Mouse (Mus musculus) monocyte, adult 2 months (primary cell): ENCODE measurements at regions not wholly inside any gene's neighbourhood (a gene's known extent, or its start where the extent isn't known, plus 50 kb on each side); places are given as distances from the start of the nearest gene placed in this dataset.
A peak's percentile ranks its signal among the peaks of the same experiment; 100 is the strongest.

Experiments
- DNase-seq, 2 experiments: peaks; one replicate each; pipeline ENCODE4 v3.0.0; 2022; ENCODE audit warnings: low spot score in 2 of 2, low read depth in 1 of 2

DNA sequence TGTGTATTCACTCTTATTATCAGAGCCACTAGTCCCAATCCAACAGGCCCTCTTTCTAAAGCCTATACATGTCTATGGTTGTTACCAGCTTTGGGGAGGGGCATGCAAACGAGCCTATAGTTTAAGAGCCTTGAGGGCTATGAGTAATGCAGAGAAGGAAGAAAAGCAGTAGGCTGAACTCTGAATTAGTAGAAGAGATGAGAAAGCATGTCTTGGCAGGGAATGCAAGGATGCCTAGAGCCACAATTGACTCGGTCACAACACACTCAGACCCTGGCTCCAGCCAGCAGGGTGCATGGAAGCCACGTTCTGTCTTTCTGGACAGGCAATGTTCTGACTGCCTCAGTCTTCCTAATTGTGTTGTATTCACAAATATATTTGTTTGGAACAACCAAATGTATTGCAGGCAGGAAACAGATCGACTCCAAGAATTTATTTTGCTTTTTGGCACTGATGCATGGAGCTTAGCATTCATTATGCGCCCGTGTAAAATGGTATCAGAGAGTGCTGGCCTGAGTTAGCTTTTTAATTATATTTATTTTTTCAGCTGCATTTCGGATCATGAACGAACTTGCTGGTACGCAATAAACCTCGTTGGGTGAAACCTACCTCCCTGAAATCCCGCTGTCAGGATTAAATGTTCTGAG, 110.2 kb downstream of the Rybp start:
- no peak for DNase-seq

DNA sequence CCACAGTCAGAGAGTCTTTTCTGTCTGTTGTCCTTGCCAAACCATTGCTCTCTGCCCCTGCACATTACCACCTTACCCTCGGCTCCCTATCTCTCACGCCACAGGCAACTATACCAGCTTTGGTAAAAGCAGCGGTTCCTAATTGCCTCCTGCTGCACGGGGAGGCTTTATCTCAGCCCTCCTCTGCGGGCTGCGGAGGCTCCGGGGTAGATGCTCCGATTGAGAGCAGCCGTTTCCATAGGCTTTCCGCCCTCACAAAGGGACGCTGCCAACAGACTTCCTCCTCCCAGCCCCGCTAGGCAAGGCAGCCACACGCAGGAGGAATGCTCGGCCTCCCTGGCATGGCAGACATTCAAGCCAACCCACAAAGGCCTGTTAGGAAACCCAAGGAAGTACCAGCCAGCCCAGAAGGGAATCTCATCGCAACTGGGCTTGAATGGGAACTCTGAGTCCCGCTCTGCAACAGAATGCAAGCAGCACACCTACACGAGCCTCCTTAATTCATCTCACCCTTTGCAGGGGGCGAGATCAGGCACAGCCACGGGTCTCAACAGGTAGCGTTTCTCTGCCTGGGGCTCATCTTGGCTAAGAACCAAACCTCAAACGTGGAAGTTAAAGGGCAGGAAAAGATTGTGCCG, 116.5 kb downstream of the Rybp start:
- no peak for DNase-seq

GRCm38 (mm10) chr6:100167321-100167720, 120.0 kb downstream of the Rybp start:
- no peak for DNase-seq

- no peak for DNase-seq
Measured at GRCm38 (mm10) chr6:100165746-100166145, 121.5 kb downstream of the Rybp start.

DNA sequence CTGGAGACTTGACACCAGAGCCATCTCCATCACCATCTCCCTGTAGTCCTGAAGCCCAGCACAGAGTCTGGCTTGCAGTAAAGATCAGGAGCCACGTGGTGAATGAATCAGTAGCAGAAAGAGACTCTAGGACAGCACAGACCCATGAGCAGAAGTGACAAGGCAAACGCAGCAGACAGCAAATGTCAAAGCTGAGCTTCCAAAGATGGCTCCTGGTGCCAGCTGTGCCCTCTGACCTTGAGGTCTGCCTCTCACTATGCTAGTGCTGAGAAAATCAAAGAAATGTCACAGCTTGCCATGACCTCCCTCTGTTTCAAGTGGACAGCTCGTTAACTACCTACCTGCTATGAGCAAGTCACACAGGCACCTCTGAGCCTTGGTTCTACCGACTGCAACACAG, 123.1 kb downstream of the Rybp start:
- DNase-seq = no peak

DNA sequence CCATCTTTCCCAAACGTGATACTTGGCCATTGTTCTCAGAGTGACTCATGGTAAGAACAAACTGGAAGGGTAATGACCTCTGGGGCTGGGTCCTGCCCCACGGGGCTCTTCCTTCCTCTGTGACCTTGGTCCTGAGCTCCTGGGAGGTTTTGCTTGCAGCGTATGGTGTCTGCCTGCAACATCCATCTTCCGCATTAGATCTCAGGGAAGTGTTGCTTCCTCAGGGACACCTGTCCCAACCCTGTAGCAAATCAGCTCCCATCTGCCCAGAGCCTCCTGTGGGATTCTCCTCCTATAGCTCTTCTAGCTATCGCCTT, 123.5 kb downstream of the Rybp start:
- no peak for DNase-seq

DNA sequence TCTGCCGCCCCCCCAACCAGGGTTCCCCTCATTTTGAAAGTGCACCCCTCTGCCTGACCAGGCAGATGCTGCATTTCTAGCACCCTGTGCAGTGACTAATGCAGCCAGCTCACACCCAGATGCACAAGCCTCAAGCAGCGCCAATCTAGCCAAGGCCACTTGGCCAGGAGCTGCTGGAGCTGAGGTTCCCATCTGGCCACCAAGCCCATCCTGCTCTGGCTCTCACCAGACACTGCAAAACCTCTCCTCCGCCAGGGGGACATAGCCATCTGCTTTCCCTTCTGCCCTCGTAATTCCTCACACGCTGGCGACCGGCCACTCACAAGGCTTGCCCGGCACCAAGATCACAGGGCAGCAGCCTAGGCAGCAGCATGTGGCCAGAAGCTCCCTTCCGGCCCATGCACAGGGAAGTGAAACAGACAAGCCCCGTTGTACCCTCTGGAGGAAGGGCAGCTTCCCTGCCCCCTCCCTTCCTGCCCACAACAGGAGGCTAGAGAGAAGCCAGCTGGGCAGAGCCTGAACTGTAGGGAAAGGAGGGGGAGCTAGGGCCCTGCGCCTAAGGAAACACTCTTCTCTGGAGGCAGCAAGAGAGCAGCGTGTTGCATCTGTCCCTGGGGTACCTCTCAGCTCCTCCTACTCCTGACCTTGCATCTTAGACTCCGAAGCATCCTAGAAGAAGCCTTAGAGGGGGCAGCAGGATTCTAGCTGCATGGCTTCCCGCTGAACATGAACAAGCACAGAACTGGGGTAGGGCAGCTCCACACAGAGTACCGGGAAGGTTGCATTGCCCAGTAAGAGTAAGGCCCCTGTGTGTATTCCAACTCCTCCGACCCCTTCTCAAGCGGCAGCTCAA, 124.1 kb downstream of the Rybp start:
- DNase-seq = peak; percentile 77 to 79

- DNase-seq = no peak
Measured at GRCm38 (mm10) chr6:100160670-100161069, 126.6 kb downstream of the Rybp start.

GRCm38 (mm10) chr6:100159817-100160216, 127.5 kb downstream of the Rybp start:
- DNase-seq = no peak

DNA sequence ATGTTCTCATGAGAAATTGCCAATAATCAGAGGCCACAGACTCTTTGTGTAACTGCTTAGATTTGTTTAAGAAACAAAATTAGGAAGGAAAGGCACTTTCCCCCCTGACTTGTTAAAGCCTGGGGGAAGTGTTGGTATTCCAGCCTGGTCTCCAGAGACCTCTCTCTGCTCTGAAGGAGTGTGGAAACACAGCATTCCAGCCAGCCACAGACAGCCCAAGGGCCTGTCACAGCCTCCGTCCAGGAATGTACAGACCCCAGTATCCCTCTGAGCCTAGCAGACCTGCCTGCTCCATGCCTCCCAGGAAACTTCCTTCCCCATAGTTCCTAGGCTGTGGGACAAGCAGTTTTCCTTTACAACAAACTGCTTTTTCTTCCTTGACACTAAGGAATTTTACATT, 128.0 kb downstream of the Rybp start:
- no peak for DNase-seq

DNA sequence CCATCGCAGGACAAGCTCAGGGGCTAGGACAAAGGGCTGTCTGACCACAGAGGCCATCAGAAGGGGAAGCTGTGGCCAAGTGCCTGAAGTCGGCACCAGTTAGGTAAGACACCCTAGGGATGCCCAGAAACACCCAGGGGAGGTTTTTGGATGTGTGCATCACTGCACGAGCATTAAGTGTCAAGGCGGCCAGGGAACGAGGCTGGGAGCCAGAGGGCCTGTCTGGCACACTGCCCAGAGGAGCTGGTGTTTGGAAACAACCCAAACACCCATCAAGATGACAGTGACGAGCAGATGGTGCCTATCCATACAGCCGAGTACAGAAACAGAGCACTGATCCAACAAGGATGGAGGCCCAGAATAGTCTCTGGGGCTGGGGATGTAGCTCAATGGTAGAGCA, 130.0 kb downstream of the Rybp start:
- DNase-seq = no peak

GRCm38 (mm10) chr6:100156163-100156562, 131.1 kb downstream of the Rybp start:
- DNase-seq = no peak

GRCm38 (mm10) chr6:100155676-100156075, 131.6 kb downstream of the Rybp start:
- no peak for DNase-seq

GRCm38 (mm10) chr6:100151447-100151846, 135.8 kb downstream of the Rybp start:
- no peak for DNase-seq

GRCm38 (mm10) chr6:100150703-100151208, 136.5 kb downstream of the Rybp start:
- DNase-seq = no peak

- DNase-seq = no peak
Measured at GRCm38 (mm10) chr6:100149458-100149852, 137.8 kb downstream of the Rybp start.

- no peak for DNase-seq
Measured at GRCm38 (mm10) chr6:100148751-100149457, 138.4 kb downstream of the Rybp start.

DNA sequence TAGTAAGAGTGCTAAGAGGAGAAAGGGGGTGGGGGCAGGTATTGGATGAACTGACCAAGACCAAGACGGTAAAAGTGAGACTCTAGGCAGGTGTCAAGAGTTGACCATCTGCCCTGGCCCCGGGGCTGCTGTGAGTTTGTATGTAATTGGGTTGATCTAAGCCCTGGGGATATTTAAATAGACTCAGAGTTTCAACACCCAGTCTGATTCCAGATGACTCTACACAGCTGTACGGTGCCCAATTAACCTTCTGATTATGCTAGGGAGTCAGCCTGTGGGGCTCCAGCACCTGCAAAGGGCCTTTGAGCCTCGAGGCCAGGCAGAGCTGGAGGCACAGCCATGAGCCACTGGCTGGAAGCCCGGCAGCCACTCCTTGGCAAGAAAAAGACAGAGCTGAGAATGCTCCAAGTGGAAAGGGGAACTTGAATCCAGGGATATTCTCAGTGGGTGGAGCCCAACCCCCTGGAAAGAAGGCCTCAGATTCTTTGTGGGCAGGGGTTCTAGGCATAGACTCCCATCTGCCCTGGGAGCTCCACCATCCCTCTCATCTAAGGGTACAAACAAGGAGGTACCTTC, 140.8 kb downstream of the Rybp start:
- DNase-seq = no peak

DNA sequence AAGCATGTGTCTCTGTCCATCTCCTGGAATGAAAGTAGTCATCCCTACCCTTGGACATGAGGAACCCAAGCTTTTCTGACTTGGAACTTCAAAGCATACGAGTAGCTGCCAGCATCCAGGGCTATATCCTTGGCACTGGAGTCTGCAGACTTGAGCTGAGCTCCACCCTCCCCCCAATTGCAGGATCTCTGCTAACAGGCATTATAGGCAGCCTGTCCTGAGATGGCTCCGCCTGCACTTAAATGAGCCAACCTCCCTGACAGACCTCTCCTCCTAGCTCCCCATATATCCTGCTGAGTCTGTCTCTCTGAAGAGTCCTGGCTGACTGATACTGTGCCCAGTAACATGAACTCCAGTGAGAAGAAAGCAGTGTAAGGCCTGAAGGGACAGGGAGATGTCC, 141.4 kb downstream of the Rybp start:
- no peak for DNase-seq

DNA sequence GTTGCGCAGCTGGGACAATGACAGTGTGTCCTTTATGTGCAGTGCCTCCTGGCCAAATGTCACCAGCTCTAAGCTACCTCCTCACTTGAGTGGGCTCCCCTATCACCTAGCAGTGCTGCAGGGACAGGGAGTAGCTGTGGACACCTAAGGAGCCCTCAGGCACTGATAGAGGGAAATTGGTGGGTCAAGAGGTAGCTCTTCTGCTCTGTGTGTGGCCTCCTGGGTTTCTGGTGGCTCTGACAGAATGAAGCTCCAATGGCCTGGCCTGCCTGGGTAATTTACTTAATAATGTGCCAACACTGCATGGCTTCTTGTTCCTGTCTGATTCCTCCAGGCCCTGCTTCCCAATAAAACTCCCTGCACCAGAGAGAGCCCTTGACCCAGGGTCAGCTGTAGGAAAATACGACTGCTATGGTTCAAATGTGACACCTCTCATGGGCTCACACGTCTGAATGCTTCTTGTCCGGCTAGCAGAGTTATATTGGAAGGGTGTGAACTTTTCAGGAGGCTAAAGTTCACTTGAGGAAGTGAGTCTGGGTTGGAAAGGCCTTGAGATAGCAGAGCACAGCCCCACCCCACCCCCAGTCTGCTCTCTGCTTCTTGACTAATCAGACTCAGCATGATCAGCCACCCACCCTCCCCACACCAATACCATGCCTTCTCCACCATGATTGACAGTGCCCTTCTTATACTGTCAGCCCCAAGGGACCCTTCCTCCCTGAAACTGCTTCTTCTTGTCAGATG, 142.6 kb downstream of the Rybp start:
- no peak for DNase-seq
